In the genomic region with DNA sequence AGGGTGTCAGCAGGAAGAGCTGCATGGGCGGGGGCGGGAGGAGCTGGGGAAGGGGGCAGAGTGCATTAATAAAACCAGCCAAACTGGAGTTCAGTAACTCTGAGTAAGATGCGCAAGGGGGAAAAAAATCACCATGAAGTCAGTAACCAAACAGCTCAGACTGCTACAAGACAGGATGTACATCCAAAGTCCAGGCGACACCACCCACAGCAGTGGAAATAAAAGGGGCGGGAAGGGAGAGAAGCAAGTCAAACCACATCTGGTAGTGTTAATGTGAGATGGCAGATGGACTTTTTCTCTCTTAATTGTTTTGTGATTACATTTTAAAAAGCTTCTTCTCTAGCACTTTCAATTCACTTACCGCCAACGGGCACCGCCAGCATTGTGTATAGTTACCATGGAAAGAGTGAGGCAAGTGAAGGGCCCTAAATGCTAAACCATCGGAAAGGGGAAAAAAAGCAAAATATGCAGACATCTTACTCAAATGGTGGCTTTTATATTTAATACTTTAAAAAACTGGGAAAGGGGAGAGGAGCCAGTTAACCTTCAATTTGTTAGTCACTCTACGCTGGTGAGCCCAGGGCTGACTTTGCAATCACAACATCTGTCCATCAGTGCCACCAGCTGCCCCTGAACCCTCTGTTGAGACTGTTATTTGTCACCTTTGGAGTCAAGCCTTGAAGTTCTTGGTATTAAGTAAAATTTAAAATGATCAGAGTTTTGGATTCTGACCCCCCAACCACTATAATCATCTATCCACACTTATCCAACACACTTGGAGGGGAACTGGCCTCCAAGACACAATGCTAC, we compare ENCODE assay signal across 13 mouse cellular contexts. TPM values are rescaled to one million over a fixed set of nuclear protein-coding genes. Genes with fewer than 3 reads are reported as not detected.
DNase-seq lines count a peak whose midpoint lies in the region; ATAC-seq and TF ChIP-seq lines count a peak whose summit lies in the region.
"Had no signal": no experiment of that assay in that cellular context is flagged by ENCODE, and none has a peak within 500 bp of the region (broad histone marks: within the 10 kb centered on the region; RNA-seq: fewer than 3 reads in every experiment).

No protein-coding gene starts in this region.

- peaks cover 7% of the 10 kb centered on the region; the same call in 1 of the 2 replicates for H3K4me1 ChIP-seq in kidney, postnatal 0 days (replicated peaks; ENCODE audit: insufficient read depth, low read length)
- H3K4me1 ChIP-seq in intestine, embryonic 15.5 days (replicated peaks) = peaks cover 11% of the 10 kb centered on the region; the same call in 1 of the 2 replicates

- no peak overlapping the region for H3K4me3 ChIP-seq in kidney, postnatal 0 days (replicated peaks; ENCODE audit: low read depth, low read length)
- no peak overlapping the region for H3K4me3 ChIP-seq in intestine, embryonic 15.5 days (replicated peaks)
- H3K4me3 ChIP-seq: erythroblast, embryonic 14.5 days had no signal

- no peak for TF ChIP-seq CTCF in kidney, postnatal 0 days (IDR thresholded peaks at IDR 0.05; ENCODE audit: low read depth)

- no peak for ATAC-seq in kidney, postnatal 0 days (replicated peaks; ENCODE audit: low FRiP score, low read depth)
- peak; percentile 89 for ATAC-seq in intestine, embryonic 15.5 days
- ATAC-seq: midbrain, embryonic 16.5 days; Patski had no signal

- DNase-seq in kidney, postnatal 0 days (ENCODE audit: low spot score) = peak; percentile 48
- DNase-seq in kidney, adult 11 months = no peak
- peak; percentile 11 for DNase-seq in urinary bladder, postnatal 14 days (ENCODE audit: low spot score)
- DNase-seq in urinary bladder, postnatal 10 days (ENCODE audit: low spot score) = no peak
- no peak for DNase-seq in cerebellum, postnatal 10 days
- DNase-seq in spleen, postnatal 10 days (ENCODE audit: low spot score in 2 of 2) = no peak
- DNase-seq: heart, adult 11 months; kidney, postnatal 25 days; liver had no signal

- no peak overlapping the region for H3K4me2 ChIP-seq in kidney, postnatal 0 days (ENCODE audit: low read length)
- H3K4me2 ChIP-seq in intestine, embryonic 15.5 days (replicated peaks) = peak overlapping the region; percentile 26; the same call in 1 of the 2 replicates

- H3K27ac ChIP-seq in kidney, postnatal 0 days = 0 out of 2 replicates have a peak overlapping the region, but pooled peaks have one; percentile 47
- H3K27ac ChIP-seq in intestine, embryonic 15.5 days = peak overlapping the region; percentile 83

- H3K9me3 ChIP-seq in kidney, postnatal 0 days (replicated peaks; ENCODE audit: low read length) = no peaks in the 10 kb centered on the region
- H3K9me3 ChIP-seq in intestine, embryonic 15.5 days = no peaks in the 10 kb centered on the region

- H3K36me3 ChIP-seq in kidney, postnatal 0 days (ENCODE audit: insufficient read depth, low read length) = peaks cover 9% of the 10 kb centered on the region; the same call in 1 of the 2 replicates
- H3K36me3 ChIP-seq in intestine, embryonic 15.5 days = 0 out of 2 replicates have a peak, but pooled peaks cover 6% of the 10 kb centered on the region

- no peak overlapping the region for H3K9ac ChIP-seq in kidney, postnatal 0 days (ENCODE audit: low read depth, low read length)
- H3K9ac ChIP-seq in intestine, embryonic 15.5 days = no peak overlapping the region

- H3K27me3 ChIP-seq in kidney, postnatal 0 days (ENCODE audit: insufficient read depth, low read length) = no peaks in the 10 kb centered on the region
- H3K27me3 ChIP-seq in intestine, embryonic 15.5 days (replicated peaks) = no peaks in the 10 kb centered on the region
- H3K27me3 ChIP-seq: Patski had no signal

- 68% methylated on average over 10 of the region's 10 CpGs for WGBS in kidney, postnatal 0 days
- 46% methylated on average over 10 of the region's 10 CpGs for WGBS in intestine, embryonic 15.5 days

RNA-seq across cellular contexts. Expression of gene Mb, which starts 54.1 kb away (rescaled TPM):
- polyA plus RNA-seq in kidney, postnatal 0 days (2015; fragmentation: Nextera tagmentation; extraction: Ambion mirVana) = 0.62 and 0.76 TPM in 2 replicates
- polyA plus RNA-seq in intestine, embryonic 15.5 days (2015; fragmentation: Nextera tagmentation; extraction: Ambion mirVana) = 0.24 and 0.44 TPM in 2 replicates
- polyA plus RNA-seq: erythroblast, embryonic 14.5 days; Patski had no signal

Comparison
In these comparisons a context has a peak if more than half of its experiments do, and no peak if none do; other contexts are left out.
1. DNase-seq: peak in kidney, postnatal 0 days (single experiment) and urinary bladder, postnatal 14 days (single experiment); none in kidney, adult 11 months (single experiment), urinary bladder, postnatal 10 days (single experiment), cerebellum, postnatal 10 days (0 of 2) and spleen, postnatal 10 days (0 of 2).